Mouse (Mus musculus) MEL (cell line): ENCODE measurements around the gene Tcf12.

Source experiments
- BHLHE40 ChIP-seq: IDR thresholded peaks from 2 replicates; pipeline ENCODE4 v1.6.1; 2012; ENCODE audit warnings: low read depth, mild to moderate bottlenecking, inconsistent platforms, low read length, improper control_type of control experiment, borderline replicate concordance
- CTCF ChIP-seq, 3 experiments: IDR thresholded peaks in 2 of 3; conservative IDR thresholded peaks in 1 of 3; 2 replicates each; pipeline ENCODE4 v1.5.1; 2011 to 2012; ENCODE audit warnings: low read length in 3 of 3, low read depth in 2 of 3, mild to moderate bottlenecking in 2 of 3, improper control_type of control experiment in 1 of 3, inconsistent platforms in 1 of 3, mixed read lengths in 1 of 3, moderate library complexity in 1 of 3; ENCODE audit not compliant: control insufficient read depth in 1 of 3, insufficient read depth in 1 of 3, poor library complexity in 1 of 3, severe bottlenecking in 1 of 3
- EP300 ChIP-seq, 2 experiments: IDR thresholded peaks; 2 replicates each; pipeline ENCODE4 v1.6.1; 2011; ENCODE audit warnings: improper control_type of control experiment in 2 of 2, low read length in 2 of 2, low read depth in 1 of 2, mild to moderate bottlenecking in 1 of 2
- HCFC1 ChIP-seq: IDR thresholded peaks from 2 replicates; pipeline ENCODE4 v1.6.1; 2012; ENCODE audit warnings: low read depth, mild to moderate bottlenecking, inconsistent platforms, low read length, improper control_type of control experiment, moderate library complexity
- MAFK ChIP-seq: IDR thresholded peaks from 2 replicates; pipeline ENCODE4 v1.6.1; 2011; ENCODE audit warnings: low read depth, mild to moderate bottlenecking, low read length, improper control_type of control experiment, borderline replicate concordance
- POLR2A ChIP-seq, 2 experiments: IDR thresholded peaks; 2 replicates each; pipeline ENCODE4 v1.6.1; 2011 to 2012; ENCODE audit warnings: low read length in 2 of 2, mild to moderate bottlenecking in 2 of 2, control low read depth in 1 of 2, improper control_type of control experiment in 1 of 2, low read depth in 1 of 2, moderate library complexity in 1 of 2; ENCODE audit not compliant: control insufficient read depth in 1 of 2, insufficient read depth in 1 of 2, poor library complexity in 1 of 2
- TAL1 ChIP-seq: IDR thresholded peaks from 2 replicates; pipeline ENCODE4 v1.6.1; 2012; ENCODE audit warnings: mild to moderate bottlenecking, inconsistent platforms, low read length, moderate library complexity, mixed read lengths
- TCF12 ChIP-seq: IDR thresholded peaks from 2 replicates; pipeline ENCODE4 v1.6.1; 2014; ENCODE audit warnings: low read depth, mild to moderate bottlenecking, inconsistent platforms, low read length, improper control_type of control experiment, moderate library complexity
- ZC3H11A ChIP-seq: IDR thresholded peaks from 2 replicates; pipeline ENCODE4 v1.6.1; 2012; ENCODE audit warnings: low read depth, mild to moderate bottlenecking, inconsistent platforms, low read length, improper control_type of control experiment

DNA sequence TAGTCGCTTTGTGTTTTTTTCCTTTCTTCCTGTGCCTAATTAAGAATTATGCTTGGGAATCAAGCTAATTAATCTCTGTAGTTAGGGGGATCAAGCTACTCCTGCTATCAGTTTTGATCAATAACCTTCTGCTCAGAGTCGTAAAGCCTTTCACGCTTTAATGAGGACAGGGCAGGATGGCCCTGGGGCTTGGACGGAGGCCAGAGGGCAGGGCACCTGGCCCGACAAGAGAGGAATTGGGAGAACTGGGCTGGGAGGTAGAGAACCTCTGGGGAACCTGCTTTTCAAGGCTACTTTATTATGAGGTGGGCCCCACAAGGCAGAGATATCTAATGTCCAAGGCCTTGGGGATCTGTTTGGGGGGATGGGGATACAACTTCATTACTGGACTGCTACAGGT is 274.3 kb downstream of the Tcf12 start:
- no peak for TF ChIP-seq MAFK
- no peak for TF ChIP-seq CTCF (IDR thresholded peaks at IDR 0.05 in 2 of 3, conservative IDR thresholded peaks at IDR 0.05 in 1 of 3; ENCODE audit: control insufficient read depth in 1 of 3, insufficient read depth in 1 of 3, low read depth in 2 of 3, low read length in 3 of 3, poor library complexity in 1 of 3, severe bottlenecking in 1 of 3)
- TF ChIP-seq BHLHE40: no peak
- no peak for TF ChIP-seq EP300 (IDR thresholded peaks at IDR 0.05; ENCODE audit: low read depth in 1 of 2, low read length in 2 of 2)
- TF ChIP-seq TAL1: no peak
- no peak for TF ChIP-seq POLR2A (IDR thresholded peaks at IDR 0.05; ENCODE audit: control insufficient read depth in 1 of 2, insufficient read depth in 1 of 2, low read depth in 1 of 2, low read length in 2 of 2, poor library complexity in 1 of 2)
- TF ChIP-seq HCFC1: no peak
- TF ChIP-seq TCF12: no peak
- TF ChIP-seq ZC3H11A: no peak
